Mouse (Mus musculus): Measurements from ENCODE around the gene Ptpro. TPM values are rescaled to one million over a fixed set of nuclear protein-coding genes. Genes with fewer than 3 reads are reported as not detected.

The Ptpro gene
- polyA plus RNA-seq, 1 experiment from 2014 or later, result 50.3 TPM

GRCm38 (mm10) chr6:137396106-137396793, 144.1 kb downstream of the Ptpro start:
- no peak for ATAC-seq (replicated peaks)
- WGBS, result 76% methylated on average over 4 of the region's 4 CpGs

GRCm38 (mm10) chr6:137397358-137397757, 145.2 kb downstream of the Ptpro start:
- H3K9ac ChIP-seq (replicated peaks), result no peak overlapping the region
- no peak overlapping the region for H3K27ac ChIP-seq (replicated peaks)
- no peak overlapping the region for H3K4me3 ChIP-seq
- ATAC-seq (replicated peaks), result no peak
- WGBS, result 98% methylated on average over 2 of the region's 2 CpGs
- no peaks in the 10 kb centered on the region for H3K9me3 ChIP-seq
- H3K27me3 ChIP-seq, result no peaks in the 10 kb centered on the region
- H3K4me2 ChIP-seq (replicated peaks), result no peak overlapping the region
- H3K4me1 ChIP-seq, result no peaks in the 10 kb centered on the region
- H3K36me3 ChIP-seq, result no peaks in the 10 kb centered on the region; the same call in 1 of the 2 replicates

More at GRCm38 (mm10) chr6:137396106-137396793, 144.1 kb downstream of the Ptpro start:
- Histone ChIP-seq H3K9ac (replicated peaks) (no peak overlapping the region), H3K9me3 (no peaks in the 10 kb centered on the region), H3K27me3 (no peaks in the 10 kb centered on the region), H3K36me3 (no peaks in the 10 kb centered on the region; the same call in 1 of the 2 replicates), H3K4me1 (no peaks in the 10 kb centered on the region), H3K4me2 (replicated peaks) (no peak overlapping the region), H3K27ac (replicated peaks) (no peak overlapping the region), H3K4me3 (no peak overlapping the region)

- WGBS, result 87% methylated on average over 4 of the region's 4 CpGs
- Histone ChIP-seq H3K4me3 (no peak overlapping the region), H3K4me2 (replicated peaks) (no peak overlapping the region), H3K4me1 (no peaks in the 10 kb centered on the region), H3K9me3 (no peaks in the 10 kb centered on the region), H3K27ac (replicated peaks) (no peak overlapping the region), H3K9ac (replicated peaks) (no peak overlapping the region), H3K36me3 (peaks cover 14% of the 10 kb centered on the region; the same call in 1 of the 2 replicates), H3K27me3 (no peaks in the 10 kb centered on the region)
- no peak for ATAC-seq (replicated peaks)
Measured at GRCm38 (mm10) chr6:137404196-137404595, 152.1 kb downstream of the Ptpro start.

GRCm38 (mm10) chr6:137405690-137406089, 153.6 kb downstream of the Ptpro start:
- no peaks in the 10 kb centered on the region for H3K4me1 ChIP-seq
- H3K9ac ChIP-seq (replicated peaks), result no peak overlapping the region
- no peaks in the 10 kb centered on the region for H3K9me3 ChIP-seq
- no peak overlapping the region for H3K27ac ChIP-seq (replicated peaks)
- H3K4me2 ChIP-seq (replicated peaks), result no peak overlapping the region
- 88% methylated on average over 2 of the region's 2 CpGs for WGBS
- no peak for ATAC-seq (replicated peaks)
- H3K27me3 ChIP-seq, result no peaks in the 10 kb centered on the region
- H3K4me3 ChIP-seq, result no peak overlapping the region
- peaks cover 14% of the 10 kb centered on the region; the same call in 1 of the 2 replicates for H3K36me3 ChIP-seq

GRCm38 (mm10) chr6:137410510-137410909, 158.4 kb downstream of the Ptpro start:
- H3K27me3 ChIP-seq, result no peaks in the 10 kb centered on the region
- H3K27ac ChIP-seq (replicated peaks), result no peak overlapping the region
- 61% methylated on average over 3 of the region's 3 CpGs for WGBS
- H3K4me2 ChIP-seq (replicated peaks), result no peak overlapping the region
- no peak for ATAC-seq (replicated peaks)
- no peaks in the 10 kb centered on the region for H3K4me1 ChIP-seq
- H3K4me3 ChIP-seq, result no peak overlapping the region
- no peak overlapping the region for H3K9ac ChIP-seq (replicated peaks)
- H3K9me3 ChIP-seq, result no peaks in the 10 kb centered on the region
- H3K36me3 ChIP-seq, result peaks cover 6% of the 10 kb centered on the region; the same call in 1 of the 2 replicates

GRCm38 (mm10) chr6:137411901-137412378, 159.8 kb downstream of the Ptpro start:
- H3K4me1 ChIP-seq, result no peaks in the 10 kb centered on the region
- peaks cover 5% of the 10 kb centered on the region; the same call in 1 of the 2 replicates for H3K36me3 ChIP-seq
- no peaks in the 10 kb centered on the region for H3K27me3 ChIP-seq
- H3K27ac ChIP-seq (replicated peaks), result peak overlapping the region; percentile 75
- no peak overlapping the region for H3K4me2 ChIP-seq (replicated peaks)
- WGBS, result 2% methylated on average over 2 of the region's 2 CpGs
- ATAC-seq (replicated peaks), result peak; percentile 76
- no peak overlapping the region for H3K4me3 ChIP-seq
- no peak overlapping the region for H3K9ac ChIP-seq (replicated peaks)
- H3K9me3 ChIP-seq, result no peaks in the 10 kb centered on the region

- H3K4me3 ChIP-seq, result no peak overlapping the region
- H3K27ac ChIP-seq (replicated peaks), result 0 out of 2 replicates have a peak overlapping the region, but pooled peaks have one; percentile 8
- ATAC-seq (replicated peaks), result no peak
- H3K4me2 ChIP-seq (replicated peaks), result no peak overlapping the region
- whole genome bisulfite sequencing, result 86% methylated on average over 2 of the region's 2 CpGs
- no peaks in the 10 kb centered on the region for H3K9me3 ChIP-seq
- no peaks in the 10 kb centered on the region for H3K4me1 ChIP-seq
- H3K27me3 ChIP-seq, result no peaks in the 10 kb centered on the region
- H3K9ac ChIP-seq (replicated peaks), result no peak overlapping the region
- H3K36me3 ChIP-seq, result no peaks in the 10 kb centered on the region
Measured at GRCm38 (mm10) chr6:137413045-137413444, 160.9 kb downstream of the Ptpro start.

GRCm38 (mm10) chr6:137414531-137415405, 162.6 kb downstream of the Ptpro start:
- WGBS, result 46% methylated on average over 13 of the region's 13 CpGs
- H3K4me2 ChIP-seq (replicated peaks), result no peak overlapping the region
- no peak overlapping the region for H3K9ac ChIP-seq (replicated peaks)
- H3K27ac ChIP-seq (replicated peaks), result no peak overlapping the region
- H3K9me3 ChIP-seq, result no peaks in the 10 kb centered on the region
- no peaks in the 10 kb centered on the region for H3K27me3 ChIP-seq
- H3K4me1 ChIP-seq, result no peaks in the 10 kb centered on the region
- peak; percentile 76 for ATAC-seq (replicated peaks)
- H3K36me3 ChIP-seq, result peaks cover 5% of the 10 kb centered on the region; the same call in 1 of the 2 replicates
- no peak overlapping the region for H3K4me3 ChIP-seq

GRCm38 (mm10) chr6:137422777-137423176, 170.7 kb downstream of the Ptpro start:
- Histone ChIP-seq H3K36me3 (peaks cover 5% of the 10 kb centered on the region; the same call in 1 of the 2 replicates), H3K4me2 (replicated peaks) (no peak overlapping the region), H3K27ac (replicated peaks) (no peak overlapping the region), H3K9me3 (no peaks in the 10 kb centered on the region), H3K27me3 (no peaks in the 10 kb centered on the region), H3K4me3 (no peak overlapping the region), H3K9ac (replicated peaks) (no peak overlapping the region), H3K4me1 (no peaks in the 10 kb centered on the region)
- WGBS, result 94% methylated on average over 4 of the region's 4 CpGs
- no peak for ATAC-seq (replicated peaks)

GRCm38 (mm10) chr6:137423830-137424229, 171.7 kb downstream of the Ptpro start:
- H3K9ac ChIP-seq (replicated peaks), result no peak overlapping the region
- WGBS, result 81% methylated on average over 10 of the region's 10 CpGs

GRCm38 (mm10) chr6:137425500-137426432, 173.6 kb downstream of the Ptpro start:
- Histone ChIP-seq H3K4me1 (no peaks in the 10 kb centered on the region), H3K36me3 (no peaks in the 10 kb centered on the region), H3K27ac (replicated peaks) (no peak overlapping the region), H3K4me3 (no peak overlapping the region), H3K9me3 (no peaks in the 10 kb centered on the region), H3K9ac (replicated peaks) (no peak overlapping the region), H3K27me3 (no peaks in the 10 kb centered on the region), H3K4me2 (replicated peaks) (no peak overlapping the region)
- WGBS, result 50% methylated on average over 14 of the region's 14 CpGs
- ATAC-seq (replicated peaks), result no peak

More at GRCm38 (mm10) chr6:137423830-137424229, 171.7 kb downstream of the Ptpro start:
- H3K4me1 ChIP-seq, result no peaks in the 10 kb centered on the region
- no peak overlapping the region for H3K27ac ChIP-seq (replicated peaks)
- H3K36me3 ChIP-seq, result no peaks in the 10 kb centered on the region
- no peak overlapping the region for H3K4me2 ChIP-seq (replicated peaks)
- no peak for ATAC-seq (replicated peaks)
- H3K9me3 ChIP-seq, result no peaks in the 10 kb centered on the region
- no peak overlapping the region for H3K4me3 ChIP-seq
- H3K27me3 ChIP-seq, result no peaks in the 10 kb centered on the region

All from forebrain, embryonic 15.5 days (tissue).